Mouse (Mus musculus) lung, postnatal 0 days (tissue): ENCODE data around the gene Rps11.

Experiments used
- CTCF ChIP-seq: IDR thresholded peaks from 2 replicates; pipeline ENCODE4 v1.5.1; 2016; ENCODE audit warnings: antibody characterized with exemption, mild to moderate bottlenecking
- EP300 ChIP-seq: IDR thresholded peaks from 2 replicates; pipeline ENCODE4 v1.6.1; 2016; ENCODE audit warnings: antibody characterized with exemption, mild to moderate bottlenecking, control low read depth

DNA sequence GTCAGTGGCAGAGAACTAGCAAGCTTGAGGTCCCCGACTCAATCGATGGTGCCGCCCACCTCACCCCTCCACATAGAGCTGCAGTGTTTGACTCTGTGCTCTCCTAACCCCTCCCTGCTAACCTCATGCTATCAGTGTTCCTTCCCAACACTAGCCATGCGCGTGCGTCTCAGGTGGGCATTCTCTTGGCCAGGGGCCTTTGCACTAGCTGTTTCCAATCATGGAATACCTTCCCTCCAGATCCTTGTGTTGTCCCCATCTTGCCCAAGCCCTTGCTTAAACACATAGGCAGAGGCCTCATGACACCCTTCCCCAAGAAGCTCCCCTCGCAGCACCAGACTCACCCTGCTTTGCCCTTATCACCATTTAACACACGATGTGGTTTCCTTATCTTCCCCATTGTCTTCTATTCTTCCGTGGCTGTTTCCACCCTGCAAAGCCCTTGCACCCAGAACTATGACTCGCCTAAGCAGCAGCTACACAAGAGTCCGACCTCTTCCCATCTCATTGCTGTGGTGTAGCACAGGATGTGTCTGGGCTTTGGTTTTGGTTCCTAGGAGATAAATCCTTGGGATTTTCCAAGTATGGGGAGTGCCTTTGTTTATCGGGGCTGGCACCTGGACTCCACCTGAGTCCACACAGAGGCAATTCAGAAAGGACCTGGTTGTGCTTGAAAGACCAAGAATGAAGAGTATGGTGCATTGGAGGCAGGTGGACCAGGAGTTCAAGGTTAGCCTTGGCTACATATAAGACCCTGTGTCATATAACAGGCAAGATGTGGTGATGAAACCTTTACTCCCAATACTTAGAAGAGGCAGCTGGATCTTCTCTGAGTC, 13.2 kb upstream of the Rps11 start:
- TF ChIP-seq CTCF, result no peak
- no peak for TF ChIP-seq EP300
